Mouse (Mus musculus): ENCODE results near the gene Jagn1. TPM values are rescaled to one million over a fixed set of nuclear protein-coding genes. Genes with fewer than 3 reads are reported as not detected.

Gene Jagn1
- polyA plus RNA-seq, 2 experiments = 23.1 to 27.0 TPM

DNA sequence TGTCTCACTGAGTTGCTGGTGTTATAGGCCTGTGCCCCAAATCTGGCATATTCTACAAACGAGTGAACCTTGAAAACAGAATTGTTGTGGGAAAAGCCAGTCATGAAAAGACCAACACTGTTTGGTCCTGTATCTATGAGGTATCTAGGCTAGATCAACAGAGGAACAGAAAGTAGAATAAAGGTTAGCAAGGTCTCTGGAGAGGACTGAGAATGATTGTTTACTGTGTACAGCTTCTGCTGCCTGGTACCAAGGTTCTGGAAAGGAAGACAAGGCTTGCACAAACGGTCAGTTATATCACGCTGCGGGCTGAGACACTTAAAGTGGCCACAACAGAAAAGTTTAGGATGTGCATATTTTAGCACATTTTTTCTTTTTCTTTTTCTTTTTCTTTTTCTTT, 15.7 kb upstream of the Jagn1 start:
- Histone ChIP-seq H3K9ac (replicated peaks) (no peak overlapping the region), H3K9me3 (ENCODE audit: control insufficient read depth, low read length) (no peaks in the 10 kb centered on the region), H3K4me2 (ENCODE audit: low read depth) (no peak overlapping the region), H3K36me3 (replicated peaks; ENCODE audit: control insufficient read depth, insufficient read depth, low read depth) (no peaks in the 10 kb centered on the region), H3K4me1 (replicated peaks; ENCODE audit: control insufficient read depth in 2 of 2, insufficient read depth in 2 of 2, low read length in 1 of 2) (no peaks in the 10 kb centered on the region), H3K4me3 (ENCODE audit: insufficient read depth in 1 of 2, low read depth in 2 of 2, low read length in 2 of 2) (no peak overlapping the region), H3K27me3 (ENCODE audit: control insufficient read depth, insufficient read depth, low read length) (no peaks in the 10 kb centered on the region), H3K27ac (no peak overlapping the region)
- TF ChIP-seq CTCF (IDR thresholded peaks at IDR 0.05; ENCODE audit: low read depth) (no peak), EP300 (IDR thresholded peaks at IDR 0.05; ENCODE audit: low read depth) (no peak)
- WGBS (ENCODE audit: insufficient replicate concordance) = 79% methylated on average over 4 of the region's 4 CpGs
- no peak for DNase-seq (ENCODE audit: low read depth in 3 of 3, low spot score in 3 of 3)
- no peak for ATAC-seq (ENCODE audit: insufficient read depth)

DNA sequence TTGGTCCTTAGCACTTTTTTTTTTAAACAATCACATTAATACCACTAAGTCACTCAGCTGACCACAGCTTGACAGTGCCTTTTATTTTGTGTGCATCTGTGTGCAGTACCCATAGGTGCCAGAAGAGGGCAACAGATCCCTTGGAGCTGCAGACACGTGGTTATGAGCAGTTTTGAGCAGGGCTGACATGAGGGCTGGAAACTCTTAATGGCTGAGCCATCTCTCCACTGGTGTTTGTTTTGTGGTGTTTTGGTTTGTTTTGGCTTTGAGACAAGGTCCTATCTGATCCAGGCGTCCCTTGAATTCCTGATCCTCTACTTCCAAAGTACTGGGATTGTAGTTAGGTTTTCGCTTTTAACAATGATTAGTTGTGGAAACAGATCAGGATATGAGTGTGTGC, 15.0 kb upstream of the Jagn1 start:
- H3K4me1 ChIP-seq (replicated peaks; ENCODE audit: control insufficient read depth in 2 of 2, insufficient read depth in 2 of 2, low read length in 1 of 2) = no peaks in the 10 kb centered on the region
- no peaks in the 10 kb centered on the region for H3K27me3 ChIP-seq (ENCODE audit: control insufficient read depth, insufficient read depth, low read length)
- peak in 2 of 3 experiments; percentile 26 to 34 for DNase-seq (ENCODE audit: low read depth in 3 of 3, low spot score in 3 of 3)
- H3K9ac ChIP-seq (replicated peaks) = no peak overlapping the region
- H3K4me3 ChIP-seq (ENCODE audit: insufficient read depth in 1 of 2, low read depth in 2 of 2, low read length in 2 of 2) = no peak overlapping the region
- TF ChIP-seq EP300 (IDR thresholded peaks at IDR 0.05; ENCODE audit: low read depth) = no peak
- peak; percentile 86 for TF ChIP-seq CTCF (IDR thresholded peaks at IDR 0.05; ENCODE audit: low read depth)
- no peak overlapping the region for H3K4me2 ChIP-seq (ENCODE audit: low read depth)
- no peaks in the 10 kb centered on the region for H3K9me3 ChIP-seq (ENCODE audit: control insufficient read depth, low read length)
- WGBS (ENCODE audit: insufficient replicate concordance) = 58% methylated on average over 3 of the region's 3 CpGs
- H3K27ac ChIP-seq = no peak overlapping the region
- no peaks in the 10 kb centered on the region for H3K36me3 ChIP-seq (replicated peaks; ENCODE audit: control insufficient read depth, insufficient read depth, low read depth)
- ATAC-seq (ENCODE audit: insufficient read depth) = no peak

DNA sequence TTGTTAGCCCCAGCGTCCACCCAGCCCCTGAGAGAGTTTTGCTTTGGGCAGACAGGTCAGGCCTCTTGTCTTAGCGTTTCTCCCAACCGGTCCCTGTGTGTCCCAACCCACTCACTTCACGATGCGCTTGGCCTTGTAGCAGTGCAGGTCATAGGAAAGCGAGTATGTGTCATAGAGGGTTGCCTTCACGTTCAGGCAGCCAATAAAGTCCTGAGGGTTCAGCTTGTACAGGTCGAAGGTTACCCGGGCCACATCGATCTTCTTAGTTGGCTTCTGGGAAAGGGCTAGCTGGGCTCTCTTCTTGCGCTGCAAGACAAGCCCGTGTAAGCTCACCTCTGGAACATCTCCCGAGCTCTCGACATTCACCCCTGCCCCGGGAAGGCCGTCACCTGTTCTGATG, 14.4 kb upstream of the Jagn1 start:
- Histone ChIP-seq H3K9me3 (ENCODE audit: control insufficient read depth, low read length) (no peaks in the 10 kb centered on the region), H3K4me2 (ENCODE audit: low read depth) (peak overlapping the region; percentile 9; the same call in 1 of the 2 replicates), H3K4me1 (replicated peaks; ENCODE audit: control insufficient read depth in 2 of 2, insufficient read depth in 2 of 2, low read length in 1 of 2) (no peaks in the 10 kb centered on the region), H3K27me3 (ENCODE audit: control insufficient read depth, insufficient read depth, low read length) (no peaks in the 10 kb centered on the region), H3K27ac (no peak overlapping the region), H3K4me3 (ENCODE audit: insufficient read depth in 1 of 2, low read depth in 2 of 2, low read length in 2 of 2) (no peak overlapping the region), H3K9ac (replicated peaks) (no peak overlapping the region), H3K36me3 (replicated peaks; ENCODE audit: control insufficient read depth, insufficient read depth, low read depth) (no peaks in the 10 kb centered on the region)
- DNase-seq (ENCODE audit: low read depth in 3 of 3, low spot score in 3 of 3) = no peak
- TF ChIP-seq CTCF (IDR thresholded peaks at IDR 0.05; ENCODE audit: low read depth) (no peak), EP300 (IDR thresholded peaks at IDR 0.05; ENCODE audit: low read depth) (no peak)
- 79% methylated on average over 16 of the region's 16 CpGs for WGBS (ENCODE audit: insufficient replicate concordance)
- no peak; the same call in 1 of the 2 replicates for ATAC-seq (ENCODE audit: insufficient read depth)

DNA sequence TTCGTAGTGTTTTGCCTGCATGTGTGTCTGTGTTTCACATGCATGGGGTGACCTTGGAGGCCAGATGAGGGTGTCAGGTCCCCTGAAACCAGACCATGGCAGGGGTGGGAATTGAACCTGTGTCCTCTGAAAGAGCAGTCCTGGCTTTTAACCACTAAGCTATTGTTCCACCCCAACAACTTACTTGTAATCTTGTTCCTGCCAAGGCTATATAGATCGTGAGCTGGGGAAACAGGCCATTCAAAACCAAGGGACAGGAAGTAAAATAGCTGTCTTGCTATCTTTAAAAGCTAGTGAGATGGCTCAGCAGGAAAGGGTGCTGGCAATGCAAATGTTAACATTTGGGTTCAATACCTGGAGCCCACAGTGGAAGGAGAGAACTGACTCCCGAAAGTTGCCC, 12.4 kb upstream of the Jagn1 start:
- DNase-seq (ENCODE audit: low read depth in 3 of 3, low spot score in 3 of 3) (no peak), ATAC-seq (ENCODE audit: insufficient read depth) (no peak)
- no peaks in the 10 kb centered on the region for H3K27me3 ChIP-seq (ENCODE audit: control insufficient read depth, insufficient read depth, low read length)
- 47% methylated on average over 3 of the region's 3 CpGs for WGBS (ENCODE audit: insufficient replicate concordance)
- no peak overlapping the region for H3K4me3 ChIP-seq (ENCODE audit: insufficient read depth in 1 of 2, low read depth in 2 of 2, low read length in 2 of 2)
- no peak overlapping the region for H3K4me2 ChIP-seq (ENCODE audit: low read depth)
- TF ChIP-seq EP300 (IDR thresholded peaks at IDR 0.05; ENCODE audit: low read depth) (no peak), CTCF (IDR thresholded peaks at IDR 0.05; ENCODE audit: low read depth) (no peak)
- no peaks in the 10 kb centered on the region for H3K9me3 ChIP-seq (ENCODE audit: control insufficient read depth, low read length)
- no peaks in the 10 kb centered on the region for H3K4me1 ChIP-seq (replicated peaks; ENCODE audit: control insufficient read depth in 2 of 2, insufficient read depth in 2 of 2, low read length in 1 of 2)
- H3K36me3 ChIP-seq (replicated peaks; ENCODE audit: control insufficient read depth, insufficient read depth, low read depth) = no peaks in the 10 kb centered on the region
- no peak overlapping the region for H3K9ac ChIP-seq (replicated peaks)
- no peak overlapping the region for H3K27ac ChIP-seq

DNA sequence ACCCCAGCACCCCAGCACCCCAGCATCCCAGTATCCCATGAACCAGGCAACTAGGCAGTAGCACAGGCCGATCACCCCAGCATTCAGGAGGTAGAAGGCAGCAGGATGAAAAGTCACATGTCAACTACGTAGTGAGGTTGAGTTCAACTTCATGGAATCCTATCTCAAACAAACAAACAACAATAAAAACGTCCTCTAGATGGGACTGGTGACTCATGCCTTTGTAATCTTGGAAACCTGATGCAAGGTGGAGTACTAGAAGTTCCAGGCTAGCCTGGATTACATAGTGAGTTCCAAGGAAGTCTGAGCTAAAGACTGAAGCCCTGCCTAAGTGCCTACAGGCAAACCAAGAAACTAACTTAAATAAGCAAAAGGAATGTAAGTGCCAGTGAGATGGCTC, 11.5 kb upstream of the Jagn1 start:
- H3K9ac ChIP-seq (replicated peaks) = no peak overlapping the region
- ATAC-seq (ENCODE audit: insufficient read depth) (no peak), DNase-seq (ENCODE audit: low read depth in 3 of 3, low spot score in 3 of 3) (no peak)
- H3K27ac ChIP-seq = no peak overlapping the region
- H3K4me1 ChIP-seq (replicated peaks; ENCODE audit: control insufficient read depth in 2 of 2, insufficient read depth in 2 of 2, low read length in 1 of 2) = no peaks in the 10 kb centered on the region
- 49% methylated on average over 3 of the region's 3 CpGs for WGBS (ENCODE audit: insufficient replicate concordance)
- no peak overlapping the region for H3K4me2 ChIP-seq (ENCODE audit: low read depth)
- TF ChIP-seq EP300 (IDR thresholded peaks at IDR 0.05; ENCODE audit: low read depth) = no peak
- no peak for TF ChIP-seq CTCF (IDR thresholded peaks at IDR 0.05; ENCODE audit: low read depth)
- no peak overlapping the region for H3K4me3 ChIP-seq (ENCODE audit: insufficient read depth in 1 of 2, low read depth in 2 of 2, low read length in 2 of 2)
- H3K9me3 ChIP-seq (ENCODE audit: control insufficient read depth, low read length) = no peaks in the 10 kb centered on the region
- H3K36me3 ChIP-seq (replicated peaks; ENCODE audit: control insufficient read depth, insufficient read depth, low read depth) = no peaks in the 10 kb centered on the region
- H3K27me3 ChIP-seq (ENCODE audit: control insufficient read depth, insufficient read depth, low read length) = no peaks in the 10 kb centered on the region

All from liver, embryonic 14.5 days (tissue).